Mouse (Mus musculus) ES-E14 (cell line): ENCODE measurements at regions not wholly inside any gene's neighbourhood (a gene's known extent, or its start where the extent isn't known, plus 50 kb on each side); places are given as distances from the start of the nearest gene placed in this dataset.

Experiments used
- MAFK ChIP-seq: IDR thresholded peaks from 2 replicates; pipeline ENCODE4 v1.6.1; 2014; ENCODE audit warnings: mild to moderate bottlenecking, low read depth, low read length, inconsistent platforms; ENCODE audit not compliant: insufficient read depth
- ZC3H11A ChIP-seq: IDR thresholded peaks from 2 replicates; pipeline ENCODE4 v1.6.1; 2012; ENCODE audit warnings: low read depth, mild to moderate bottlenecking, inconsistent platforms, low read length, borderline replicate concordance

- TF ChIP-seq MAFK: no peak
- no peak for TF ChIP-seq ZC3H11A
Measured at GRCm38 (mm10) chr17:42113684-42114083, 202.1 kb upstream of the Ptchd4 start.
